8 mouse cellular contexts compared by ENCODE assay signal in the genomic region with DNA sequence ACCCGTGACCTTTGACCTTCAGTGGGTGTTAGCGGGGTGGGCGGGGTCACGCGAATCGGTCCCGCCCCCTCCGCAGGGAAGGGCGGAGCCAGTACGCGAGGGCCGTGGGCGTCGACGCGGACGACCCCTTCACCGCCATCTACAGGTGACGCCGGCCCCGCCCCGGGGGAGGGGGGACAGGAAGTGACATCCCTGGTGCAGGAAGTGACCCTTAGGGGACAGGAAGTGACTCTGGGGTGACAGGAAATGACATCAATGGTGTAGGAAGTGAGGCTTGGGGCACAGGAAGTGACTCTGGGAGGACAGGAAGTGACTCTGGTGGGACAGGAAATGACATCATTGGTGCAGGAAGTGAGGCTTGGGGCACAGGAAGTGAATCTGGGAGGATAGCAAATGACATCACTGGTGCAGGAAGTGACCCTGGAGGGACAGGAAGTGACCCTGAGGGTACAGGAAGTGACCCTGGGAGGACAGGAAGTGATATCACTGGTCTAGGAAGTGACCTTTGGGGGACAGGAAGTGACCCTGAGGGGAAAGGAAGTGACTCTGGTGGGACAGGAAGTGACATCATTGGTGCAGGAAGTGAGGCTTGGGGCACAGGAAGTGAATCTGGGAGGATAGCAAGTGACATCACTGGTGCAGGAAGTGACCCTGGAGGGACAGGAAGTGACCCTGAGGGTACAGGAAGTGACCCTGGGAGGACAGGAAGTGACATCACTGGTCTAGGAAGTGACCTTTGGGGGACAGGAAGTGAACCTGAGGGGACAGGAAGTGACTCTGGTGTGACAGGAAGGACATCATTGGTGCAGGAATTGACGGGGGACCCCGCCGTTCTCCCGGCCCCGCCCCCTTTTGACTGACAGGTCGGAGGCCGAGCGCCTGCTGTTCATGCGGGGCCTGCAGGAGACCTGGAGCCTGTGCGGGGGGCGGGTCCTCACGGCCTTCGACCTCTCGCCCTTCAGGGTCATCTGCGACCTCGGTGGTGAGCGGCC. TPM values are rescaled to one million over a fixed set of nuclear protein-coding genes. Genes with fewer than 3 reads are reported as not detected.
DNase-seq lines count a peak whose midpoint lies in the region; ATAC-seq and TF ChIP-seq lines count a peak whose summit lies in the region.
"Had no signal": no experiment of that assay in that cellular context is flagged by ENCODE, and none has a peak within 500 bp of the region (broad histone marks: within the 10 kb centered on the region; RNA-seq: fewer than 3 reads in every experiment).

No protein-coding gene starts in this region.

- peaks cover 52% of the 10 kb centered on the region for H3K9me3 ChIP-seq in kidney, embryonic 15.5 days (replicated peaks)
- H3K9me3 ChIP-seq in E14TG2a.4 (ENCODE audit: low read length) = peaks cover 39% of the 10 kb centered on the region
- H3K9me3 ChIP-seq in hindbrain, embryonic 12.5 days (replicated peaks) = peaks cover 53% of the 10 kb centered on the region
- H3K9me3 ChIP-seq in midbrain, embryonic 14.5 days (ENCODE audit: control insufficient read depth, low read length) = peaks cover 48% of the 10 kb centered on the region

- no peaks in the 10 kb centered on the region for H3K4me1 ChIP-seq in kidney, embryonic 15.5 days
- H3K4me1 ChIP-seq in E14TG2a.4 (replicated peaks; ENCODE audit: low read depth, low read length) = no peaks in the 10 kb centered on the region
- no peaks in the 10 kb centered on the region for H3K4me1 ChIP-seq in hindbrain, embryonic 12.5 days
- no peaks in the 10 kb centered on the region for H3K4me1 ChIP-seq in midbrain, embryonic 14.5 days (ENCODE audit: control insufficient read depth, insufficient read depth, low read length)

- H3K27ac ChIP-seq in kidney, embryonic 15.5 days = no peak overlapping the region
- no peak overlapping the region for H3K27ac ChIP-seq in hindbrain, embryonic 12.5 days
- H3K27ac ChIP-seq in midbrain, embryonic 14.5 days (replicated peaks; ENCODE audit: low read depth, low read length) = no peak overlapping the region

- no peaks in the 10 kb centered on the region for H3K27me3 ChIP-seq in kidney, embryonic 15.5 days
- peaks cover 3% of the 10 kb centered on the region for H3K27me3 ChIP-seq in E14TG2a.4 (ENCODE audit: insufficient read depth, low read length)
- H3K27me3 ChIP-seq in hindbrain, embryonic 12.5 days = no peaks in the 10 kb centered on the region
- H3K27me3 ChIP-seq in midbrain, embryonic 14.5 days (ENCODE audit: control insufficient read depth, insufficient read depth, low read length) = no peaks in the 10 kb centered on the region

- ATAC-seq in kidney, embryonic 15.5 days (replicated peaks; ENCODE audit: low FRiP score) = no peak
- ATAC-seq in hindbrain, embryonic 12.5 days (ENCODE audit: low FRiP score) = peak; percentile 39
- ATAC-seq in midbrain, embryonic 14.5 days (ENCODE audit: low FRiP score, low TSS enrichment) = peak; percentile 58

- peaks cover 37% of the 10 kb centered on the region for H3K36me3 ChIP-seq in kidney, embryonic 15.5 days
- peaks cover 18% of the 10 kb centered on the region for H3K36me3 ChIP-seq in E14TG2a.4 (ENCODE audit: insufficient read depth, low read length)
- peaks cover 37% of the 10 kb centered on the region for H3K36me3 ChIP-seq in hindbrain, embryonic 12.5 days
- H3K36me3 ChIP-seq in midbrain, embryonic 14.5 days (ENCODE audit: control insufficient read depth, insufficient read depth, low read length) = peaks cover 13% of the 10 kb centered on the region; the same call in 1 of the 2 replicates

- H3K4me3 ChIP-seq in kidney, embryonic 15.5 days (replicated peaks) = no peak overlapping the region
- H3K4me3 ChIP-seq in E14TG2a.4 (replicated peaks; ENCODE audit: low read length) = peak overlapping the region; percentile 26; the same call in 1 of the 2 replicates
- H3K4me3 ChIP-seq in hindbrain, embryonic 12.5 days = peak overlapping the region; percentile 16; the same call in 1 of the 2 replicates
- H3K4me3 ChIP-seq in midbrain, embryonic 14.5 days (replicated peaks; ENCODE audit: low read depth, low read length) = peak overlapping the region; percentile 13

- H3K4me2 ChIP-seq in kidney, embryonic 15.5 days = no peak overlapping the region
- H3K4me2 ChIP-seq in hindbrain, embryonic 12.5 days (replicated peaks) = no peak overlapping the region
- no peak overlapping the region for H3K4me2 ChIP-seq in midbrain, embryonic 14.5 days (ENCODE audit: low read length)

- DNase-seq in kidney, postnatal 4 days = peak; percentile 9
- DNase-seq in T-cell, adult 2 months (ENCODE audit: low spot score) = peak; percentile 42
- DNase-seq in midbrain, embryonic 14.5 days = peak; percentile 63
- no peak for DNase-seq in spleen, adult 18-20 months

- 86% methylated on average over 39 of the region's 39 CpGs for WGBS in kidney, embryonic 15.5 days
- WGBS in hindbrain, embryonic 12.5 days = 94% methylated on average over 37 of the region's 39 CpGs
- 87% methylated on average over 39 of the region's 39 CpGs for WGBS in midbrain, embryonic 14.5 days

- TF ChIP-seq CTCF in E14TG2a.4 (conservative IDR thresholded peaks at IDR 0.05; ENCODE audit: low read length) = no peak

- H3K9ac ChIP-seq in kidney, embryonic 15.5 days = no peak overlapping the region
- H3K9ac ChIP-seq in hindbrain, embryonic 12.5 days = no peak overlapping the region
- no peak overlapping the region for H3K9ac ChIP-seq in midbrain, embryonic 14.5 days (replicated peaks; ENCODE audit: low read length)

RNA-seq across cellular contexts. Expression of a gene that starts 2.7 kb away (rescaled TPM):
- polyA plus RNA-seq in kidney, embryonic 15.5 days (2015; fragmentation: Nextera tagmentation; extraction: Ambion mirVana) = not detected in 2 replicates
- not detected in 2 replicates for polyA plus RNA-seq in hindbrain, embryonic 12.5 days (2016; fragmentation: Nextera tagmentation; extraction: Ambion mirVana)
- not detected in 2 replicates for polyA plus RNA-seq in midbrain, embryonic 14.5 days (2014; fragmentation: Nextera tagmentation; extraction: Ambion mirVana)
- polyA plus RNA-seq: cortical plate, adult 2 months had no signal

Comparison
In these comparisons a context has a peak if more than half of its experiments do, and no peak if none do; other contexts are left out.
1. DNase-seq: peak in kidney, postnatal 4 days (2 of 2), T-cell, adult 2 months (single experiment) and midbrain, embryonic 14.5 days (single experiment); none in spleen, adult 18-20 months (0 of 2).